Mouse (Mus musculus) adrenal gland, adult 10 weeks (tissue): ENCODE results near the gene Ero1lb. TPM values are rescaled to one million over a fixed set of nuclear protein-coding genes. Genes with fewer than 3 reads are reported as not detected.

Experiments
- polyA plus RNA-seq: library from polyadenylated mRNA; stranded (reverse); fragments of 350-450 nt; fragmentation: Illumina TruSeq; extraction: RNeasy Lipid Tissue Mini Kit (QIAGEN cat#74804); gene quantifications from one replicate; pipeline ENCODE4 v1.2.3, GENCODE M21; 2014; ENCODE audit warnings: low read depth, low replicate concordance

Ero1lb gene
- polyA plus RNA-seq, result 49.3 TPM

DNA sequence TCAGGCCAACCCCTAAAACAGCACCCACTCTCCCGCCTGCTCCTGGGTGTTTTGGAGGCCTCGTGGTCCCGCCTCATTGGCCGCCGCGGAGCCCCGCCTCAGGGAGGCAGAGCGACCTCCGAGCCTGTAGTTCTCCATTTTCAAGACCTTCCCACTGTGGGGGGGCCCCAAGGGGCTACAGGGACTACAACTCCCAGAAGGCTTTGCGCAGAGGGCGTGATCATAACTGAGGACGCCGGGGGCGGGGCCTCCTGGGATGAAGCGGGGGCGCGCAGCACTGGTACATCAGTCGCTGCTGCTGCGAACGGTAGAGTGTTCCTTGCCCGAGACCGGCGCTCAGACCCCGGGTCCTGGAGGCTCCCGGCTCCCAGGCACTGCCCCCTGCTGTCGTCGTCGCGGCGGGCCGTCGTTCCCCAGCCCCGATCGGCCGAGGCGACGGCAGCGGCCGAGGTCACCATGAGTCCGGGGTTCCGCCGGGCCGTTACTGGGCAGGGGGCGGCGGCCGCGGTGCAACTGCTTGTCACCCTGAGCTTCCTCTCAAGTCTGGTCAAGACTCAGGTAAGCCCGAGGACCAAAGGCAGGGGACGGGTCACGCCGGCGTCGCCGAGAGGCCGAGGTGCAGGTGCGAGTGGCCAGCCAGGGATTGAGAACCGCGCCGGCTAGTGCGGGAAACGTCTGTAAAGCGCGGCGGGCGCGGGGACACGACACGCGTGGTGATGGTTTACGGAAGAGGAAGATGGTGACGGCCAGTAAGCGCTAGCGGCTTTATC is at the start of gene Ero1lb:
Ero1lb (plus strand) TSS at position 254 of the 770 bp plus-strand sequence.

DNA sequence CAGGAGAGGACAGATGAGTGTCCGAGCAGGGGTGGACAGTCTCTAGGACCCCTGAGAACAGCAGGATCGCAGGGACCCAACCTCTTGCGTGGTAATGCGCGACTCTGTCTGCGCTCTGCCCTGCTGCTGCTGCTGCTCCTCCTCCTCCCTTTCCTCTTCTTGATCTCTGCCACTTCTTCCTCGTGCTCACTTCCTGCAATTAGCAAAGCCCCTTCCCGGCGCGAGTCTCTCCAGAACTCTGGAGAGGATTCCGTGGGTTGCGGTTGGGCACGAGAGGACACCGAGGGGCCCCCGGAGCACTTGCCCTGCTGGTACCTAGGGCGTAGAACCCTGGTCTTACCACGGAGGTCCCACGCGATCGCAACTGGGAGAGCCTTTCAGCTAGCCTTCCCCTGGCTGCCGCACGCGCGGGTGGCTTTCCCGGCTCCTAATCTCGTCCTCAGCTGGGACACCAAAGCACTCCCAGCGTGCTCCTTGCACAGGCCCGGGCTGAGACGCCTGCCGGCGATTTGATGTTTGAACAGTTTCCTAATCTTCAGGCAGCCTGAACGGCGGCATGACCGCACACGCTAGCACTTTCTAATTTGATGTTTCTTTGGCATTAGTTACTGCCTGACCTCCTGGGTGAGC is 45.6 kb upstream of the Ero1lb start, which contains the start of gene Edaradd:
Edaradd (minus strand) TSS at position 484 of the 630 bp plus-strand sequence.

Other genes with a start within 250 kb of the Ero1lb start
- gene Actn2, start 225.1 kb upstream of the Ero1lb start, polyA plus RNA-seq, result 0.23 TPM
- 17.0 TPM for gene Heatr1, start 170.8 kb upstream of the Ero1lb start, polyA plus RNA-seq
- gene Lgals8, start 100.9 kb upstream of the Ero1lb start, polyA plus RNA-seq, result 152 TPM
- gene Edaradd, start 45.4 kb upstream of the Ero1lb start, polyA plus RNA-seq, result not detected
- gene Prl2c3, start 234.2 kb downstream of the Ero1lb start, polyA plus RNA-seq, result not detected